Mouse (Mus musculus): ENCODE results near the gene Gm49337.

DNA sequence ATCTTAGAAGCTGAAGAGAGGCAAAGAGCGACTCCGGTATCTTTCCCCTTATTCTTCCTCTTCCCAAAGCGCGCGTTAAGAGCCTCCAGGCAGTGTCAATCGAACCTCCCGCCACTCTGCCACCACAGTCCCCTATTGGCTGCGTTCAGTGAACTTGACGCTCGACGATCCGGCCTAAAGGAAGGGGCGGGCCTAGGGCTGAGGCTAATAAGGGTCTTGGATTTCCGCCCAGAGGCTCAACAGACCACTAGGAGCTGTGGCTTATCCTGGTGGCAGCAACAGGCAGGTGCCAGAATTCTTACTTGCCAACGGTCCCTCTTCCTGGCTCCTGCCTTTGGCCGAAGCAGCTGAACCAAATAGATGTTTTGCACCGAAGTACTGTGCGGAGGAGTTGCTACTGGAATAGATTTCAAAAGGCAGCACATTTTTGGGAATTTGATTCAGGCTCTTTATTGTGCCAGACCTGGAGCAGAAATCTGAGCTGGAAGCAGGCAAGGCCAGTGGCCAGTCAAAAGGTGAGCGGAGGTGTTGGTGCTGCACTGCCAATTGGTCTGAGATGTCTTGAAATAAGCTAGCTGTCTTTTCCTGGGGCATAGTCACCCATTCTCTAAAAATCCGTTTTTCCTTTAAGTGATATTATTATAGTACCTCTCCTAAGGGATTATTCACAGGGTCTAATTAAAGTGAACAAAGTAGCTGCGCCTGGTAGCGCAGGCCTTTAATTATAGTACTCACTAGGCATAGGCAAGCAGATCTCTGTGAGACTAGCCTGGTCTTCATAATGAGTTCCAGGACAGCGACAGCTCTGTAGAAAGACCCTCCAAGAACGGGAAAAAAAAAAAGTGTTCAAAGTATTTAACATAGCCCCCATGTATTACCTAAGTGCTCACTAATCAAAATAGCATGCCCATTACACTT is 49.3 kb upstream of the Gm49337 start, which contains the start of the genes Rad54l and Pomgnt1:
- 0 out of 2 replicates have a peak, but pooled peaks have one; percentile 10 for TF ChIP-seq CTCF (IDR thresholded peaks at IDR 0.05; ENCODE audit: control insufficient read depth, insufficient read depth, insufficient replicate concordance, low read depth, low read length)
- TF ChIP-seq POLR2A (IDR thresholded peaks at IDR 0.05; ENCODE audit: control insufficient read depth, low read depth, low read length), result peak; percentile 77
